Mouse (Mus musculus) liver, adult 2 months (tissue): Measurements from ENCODE around the gene Gabbr2. TPM values are rescaled to one million over a fixed set of nuclear protein-coding genes. Genes with fewer than 3 reads are reported as not detected.

Source experiments
- DNase-seq: peaks from one replicate; pipeline ENCODE4 v3.0.0-alpha.2; 2011; ENCODE audit warnings: low read depth, low spot score; ENCODE audit errors: extremely low read depth
- H3K27ac ChIP-seq: fragments of 200-500 bp; replicated peaks from 2 replicates; pipeline ENCODE4 v1.5.1; 2012; ENCODE audit warnings: low read depth, mild to moderate bottlenecking, control low read depth, inconsistent platforms, low read length; ENCODE audit not compliant: insufficient read depth
- H3K27me3 ChIP-seq: fragments of 200-500 bp; 2 replicates; pipeline ENCODE4 v1.6.1; 2012; ENCODE audit warnings: mild to moderate bottlenecking, moderate library complexity, low read length, inconsistent platforms; ENCODE audit not compliant: control insufficient read depth, insufficient read depth
- H3K36me3 ChIP-seq: fragments of 200-500 bp; 2 replicates; pipeline ENCODE4 v1.6.1; 2012; ENCODE audit warnings: low read length, inconsistent platforms; ENCODE audit not compliant: control insufficient read depth, insufficient read depth
- H3K4me1 ChIP-seq: fragments of 200-500 bp; 2 replicates; pipeline ENCODE4 v1.6.1; 2011; ENCODE audit warnings: low read length; ENCODE audit not compliant: control insufficient read depth, insufficient read depth
- H3K4me3 ChIP-seq: fragments of 200-500 bp; 2 replicates; pipeline ENCODE4 v1.5.1; 2011; ENCODE audit warnings: low read depth, mild to moderate bottlenecking, control low read depth, low read length, moderate library complexity; ENCODE audit not compliant: insufficient read depth
- H3K79me2 ChIP-seq: fragments of 200-500 bp; 2 replicates; pipeline ENCODE4 v1.6.1; 2012; ENCODE audit warnings: inconsistent platforms, mild to moderate bottlenecking, low read length, moderate library complexity; ENCODE audit not compliant: control insufficient read depth, insufficient read depth
- H3K9ac ChIP-seq: fragments of 200-500 bp; 2 replicates; pipeline ENCODE4 v1.6.1; 2012; ENCODE audit warnings: low read depth, mild to moderate bottlenecking, control low read depth, inconsistent platforms, low read length
- CTCF ChIP-seq: fragments of 200-500 bp; IDR thresholded peaks from 2 replicates; pipeline ENCODE4 v1.5.1; 2011; ENCODE audit warnings: low read depth, low read length, control low read depth
- POLR2A ChIP-seq: fragments of 200-500 bp; IDR thresholded peaks from 2 replicates; pipeline ENCODE4 v1.6.1; 2011; ENCODE audit warnings: low read length, control low read depth; ENCODE audit not compliant: insufficient read depth; ENCODE audit errors: extremely low read depth
- WGBS: fragments of 180-500 bp; shearing (Covaris S2); methylation state at CpG from one replicate; pipeline ENCODE4 v1.1.7; 2018; 5-methylcytosine and 5-hydroxymethylcytosine counted together
- polyA plus RNA-seq: library from polyadenylated mRNA; depleted of rRNA; stranded (reverse); fragments of >200 nt; gene quantifications from 2 replicates; pipeline ENCODE4 v1.2.3, GENCODE M21; 2012; rRNA removed
- total RNA-seq: library from RNA; depleted of rRNA; stranded (reverse); fragments of >200 nt; gene quantifications from 2 replicates; pipeline ENCODE4 v1.2.3, GENCODE M21; 2014; rRNA removed

The Gabbr2 gene
- total and polyA plus RNA-seq, 2 experiments: 7.7 to 15.0 TPM

DNA sequence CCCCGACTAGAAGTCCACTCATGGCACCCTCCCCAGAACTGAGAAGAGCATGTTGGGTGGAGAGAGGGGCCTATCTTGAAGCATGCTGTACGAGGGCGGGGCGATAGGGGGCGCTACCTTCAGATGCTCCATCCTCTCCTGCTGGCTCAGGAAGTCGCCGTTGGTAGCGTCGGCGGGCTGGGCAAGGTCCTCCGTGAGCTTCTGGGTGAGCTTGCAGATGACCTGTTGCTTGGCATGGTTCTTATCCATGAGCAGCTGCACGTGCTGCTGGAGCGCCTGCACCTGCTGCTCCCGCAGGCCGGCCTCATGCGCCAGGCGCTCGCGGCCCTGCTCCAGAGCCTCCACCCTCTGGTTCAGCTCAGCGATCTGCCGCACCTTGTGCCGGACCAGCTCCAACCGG, 371.3 kb downstream of the Gabbr2 start:
- Histone ChIP-seq H3K27ac (no peak overlapping the region), H3K27me3 (peaks cover 2% of the 10 kb centered on the region; the same call in 1 of the 2 replicates), H3K4me1 (no peaks in the 10 kb centered on the region), H3K36me3 (no peaks in the 10 kb centered on the region), H3K4me3 (no peak overlapping the region), H3K9ac (no peak overlapping the region), H3K79me2 (no peaks in the 10 kb centered on the region)
- 15% methylated on average over 23 of the region's 23 CpGs for WGBS
- TF ChIP-seq POLR2A: no peak
- TF ChIP-seq CTCF: peak; percentile 53
- DNase-seq: peak; percentile 17

DNA sequence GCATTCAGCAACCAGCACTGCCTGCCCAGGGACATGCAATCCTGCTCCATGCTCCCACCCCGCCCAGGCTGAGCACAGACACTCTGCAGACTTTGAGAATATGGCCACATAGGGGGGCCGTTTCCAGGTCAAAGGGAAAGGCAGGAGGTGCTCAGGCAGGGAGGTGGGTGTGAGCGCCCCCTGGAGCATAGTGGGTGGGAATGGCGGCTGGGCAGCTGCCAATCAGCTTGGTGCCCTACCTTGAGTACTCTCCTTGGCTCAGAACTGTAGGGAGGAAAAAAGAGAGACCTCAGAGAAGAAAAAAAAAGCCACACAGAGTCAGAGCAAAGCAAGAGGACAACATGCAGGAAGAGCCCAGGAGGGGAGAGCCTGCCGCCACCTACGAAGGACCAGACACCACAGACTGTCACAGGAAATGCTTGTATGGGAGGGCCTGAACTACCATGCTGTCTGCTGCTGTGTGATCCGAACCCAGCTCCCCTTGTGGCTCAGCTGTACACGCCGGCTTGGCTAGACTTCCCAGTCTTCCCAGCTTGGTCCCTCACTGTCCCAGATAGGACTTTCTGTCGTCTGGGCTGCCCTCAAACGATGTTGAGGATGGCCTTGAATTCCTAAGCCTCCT, 373.4 kb downstream of the Gabbr2 start:
- TF ChIP-seq CTCF: peak; percentile 33; the same call in 1 of the 2 replicates
- no peak for TF ChIP-seq POLR2A
- WGBS: 63% methylated on average over 11 of the region's 11 CpGs
- DNase-seq: no peak

DNA sequence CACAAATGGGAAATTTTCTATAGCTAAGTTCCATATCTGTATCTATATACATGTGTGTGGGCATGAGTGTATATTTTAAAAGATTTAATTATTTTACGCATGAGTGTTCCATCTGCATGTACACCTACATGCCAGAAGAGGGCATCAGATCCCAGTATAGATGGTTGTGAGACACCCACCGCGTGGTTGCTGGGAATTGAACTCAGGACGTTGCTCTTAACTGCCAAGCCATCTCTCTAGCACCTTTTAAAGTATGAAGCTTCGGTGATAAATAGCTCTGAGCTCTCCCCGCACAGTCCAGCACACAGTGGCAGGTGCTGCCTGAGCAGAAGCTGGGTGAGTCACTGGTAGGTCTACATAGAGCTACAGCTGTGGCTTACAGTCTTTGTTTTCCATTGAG, 374.3 kb downstream of the Gabbr2 start:
- no peak overlapping the region for H3K27ac ChIP-seq
- no peaks in the 10 kb centered on the region for H3K36me3 ChIP-seq
- H3K27me3 ChIP-seq: peaks cover 2% of the 10 kb centered on the region; the same call in 1 of the 2 replicates
- H3K79me2 ChIP-seq: no peaks in the 10 kb centered on the region
- H3K4me1 ChIP-seq: no peaks in the 10 kb centered on the region
- TF ChIP-seq POLR2A (no peak), CTCF (0 out of 2 replicates have a peak, but pooled peaks have one; percentile 12)
- DNase-seq: no peak
- H3K4me3 ChIP-seq: no peak overlapping the region
- H3K9ac ChIP-seq: no peak overlapping the region
- 75% methylated on average over 6 of the region's 6 CpGs for WGBS

More for the DNA sequence above, 373.4 kb downstream of the Gabbr2 start:
- Histone ChIP-seq H3K36me3 (no peaks in the 10 kb centered on the region), H3K9ac (no peak overlapping the region), H3K27ac (no peak overlapping the region), H3K4me3 (no peak overlapping the region), H3K27me3 (peaks cover 2% of the 10 kb centered on the region; the same call in 1 of the 2 replicates), H3K4me1 (no peaks in the 10 kb centered on the region), H3K79me2 (no peaks in the 10 kb centered on the region)

DNA sequence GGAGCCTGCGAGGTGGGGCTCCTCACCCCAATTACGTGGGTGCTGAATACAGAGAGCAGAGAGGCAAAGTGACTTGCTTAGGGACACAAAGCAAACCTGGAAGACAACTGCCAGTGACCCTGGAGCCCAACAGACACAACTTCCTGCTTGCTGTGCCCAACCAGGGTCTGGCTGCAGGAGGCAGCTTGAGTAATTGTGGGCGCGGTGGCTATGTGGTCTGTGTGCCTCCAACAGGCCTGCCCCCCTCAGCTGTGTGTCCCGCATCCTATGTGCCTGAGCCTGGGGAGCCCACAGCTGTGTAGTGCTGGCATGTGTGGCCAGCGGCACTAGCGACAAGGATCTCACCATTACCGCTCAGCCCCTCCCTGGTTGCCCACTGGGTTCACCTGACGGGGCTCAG, 377.0 kb downstream of the Gabbr2 start:
- TF ChIP-seq POLR2A (no peak), CTCF (no peak)
- Histone ChIP-seq H3K27ac (no peak overlapping the region), H3K9ac (no peak overlapping the region), H3K4me1 (no peaks in the 10 kb centered on the region), H3K27me3 (peaks cover 2% of the 10 kb centered on the region; the same call in 1 of the 2 replicates), H3K4me3 (no peak overlapping the region), H3K79me2 (no peaks in the 10 kb centered on the region), H3K36me3 (no peaks in the 10 kb centered on the region)
- no peak for DNase-seq
- 80% methylated on average over 9 of the region's 9 CpGs for WGBS

DNA sequence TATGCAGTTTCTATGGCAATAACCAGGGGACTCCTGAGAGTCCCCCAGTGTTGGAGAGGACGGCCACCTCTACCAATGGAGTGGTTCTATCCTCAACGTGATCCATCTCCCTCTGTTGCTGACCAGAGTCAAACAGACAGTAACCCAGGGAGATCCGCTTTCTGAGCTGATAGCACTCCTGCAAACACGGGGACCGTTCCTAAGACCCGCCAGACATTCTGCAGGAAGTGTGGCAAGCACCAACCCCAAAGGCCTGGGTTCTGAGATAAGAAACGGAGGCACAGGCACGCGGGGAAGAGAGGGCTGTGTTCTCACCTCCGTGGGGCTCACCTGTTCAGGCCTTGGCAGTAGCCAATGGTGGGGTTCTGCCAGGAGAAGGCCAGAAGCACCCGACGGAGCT, 378.1 kb downstream of the Gabbr2 start:
- no peaks in the 10 kb centered on the region for H3K36me3 ChIP-seq
- H3K9ac ChIP-seq: no peak overlapping the region
- DNase-seq: no peak
- H3K27me3 ChIP-seq: peaks cover 2% of the 10 kb centered on the region; the same call in 1 of the 2 replicates
- 60% methylated on average over 12 of the region's 12 CpGs for WGBS
- H3K79me2 ChIP-seq: no peaks in the 10 kb centered on the region
- H3K27ac ChIP-seq: no peak overlapping the region
- H3K4me1 ChIP-seq: no peaks in the 10 kb centered on the region
- no peak for TF ChIP-seq CTCF
- no peak for TF ChIP-seq POLR2A
- H3K4me3 ChIP-seq: no peak overlapping the region

Other genes with a start within 250 kb of the Gabbr2 start
- 0.20 and 0.46 TPM in 2 replicates for gene Anks6, start 65.6 kb upstream of the Gabbr2 start, total RNA-seq
- 0.40 and 0.46 TPM in 2 replicates for gene Anks6, start 65.6 kb upstream of the Gabbr2 start, polyA plus RNA-seq
- 0.18 and 0.20 TPM in 2 replicates for gene Galnt12, start 100.0 kb upstream of the Gabbr2 start, total RNA-seq
- gene Galnt12, start 100.0 kb upstream of the Gabbr2 start, polyA plus RNA-seq: 0.21 and 0.22 TPM in 2 replicates
- 1.7 and 4.9 TPM in 2 replicates for gene Col15a1, start 216.3 kb upstream of the Gabbr2 start, total RNA-seq
- gene Col15a1, start 216.3 kb upstream of the Gabbr2 start, polyA plus RNA-seq: 4.9 and 7.7 TPM in 2 replicates